Mouse (Mus musculus) left cerebral cortex, adult 2 months (tissue): ENCODE measurements around the gene Phka1. TPM values are rescaled to one million over a fixed set of nuclear protein-coding genes. Genes with fewer than 3 reads are reported as not detected.
A peak's percentile ranks its signal among the peaks of the same experiment; 100 is the strongest.

ENCODE experiments used
- DNase-seq, 2 experiments: peaks; one replicate each; pipeline ENCODE4 v3.0.0; 2021 to 2022; ENCODE audit warnings: low spot score in 2 of 2, mixed read lengths in 1 of 2; ENCODE audit errors: extremely low spot score in 1 of 2
- H3K27ac ChIP-seq: fragments of 200-600 bp; 2 replicates; pipeline ENCODE4 v1.8.1; 2022
- H3K4me3 ChIP-seq: fragments of 200-600 bp; 2 replicates; pipeline ENCODE4 v1.8.1; 2022
- CTCF ChIP-seq: fragments of 200-600 bp; IDR thresholded peaks from 2 replicates; pipeline ENCODE4 v1.8.1; 2022; ENCODE audit warnings: antibody characterized with exemption, mild to moderate bottlenecking, moderate library complexity
- intact Hi-C: fragments of 180-260 bp; cut with DNase I; formaldehyde crosslinking; loops from one replicate; pipeline ENCODE4 v1.15.1; 2025
- total RNA-seq, 2 experiments: library from RNA; stranded (reverse); gene quantifications; 2 replicates each; pipeline ENCODE4 v1.2.3; 2021

The Phka1 gene
- total RNA-seq, 2 experiments from 2014 or later: 18.2 to 19.1 TPM

DNA sequence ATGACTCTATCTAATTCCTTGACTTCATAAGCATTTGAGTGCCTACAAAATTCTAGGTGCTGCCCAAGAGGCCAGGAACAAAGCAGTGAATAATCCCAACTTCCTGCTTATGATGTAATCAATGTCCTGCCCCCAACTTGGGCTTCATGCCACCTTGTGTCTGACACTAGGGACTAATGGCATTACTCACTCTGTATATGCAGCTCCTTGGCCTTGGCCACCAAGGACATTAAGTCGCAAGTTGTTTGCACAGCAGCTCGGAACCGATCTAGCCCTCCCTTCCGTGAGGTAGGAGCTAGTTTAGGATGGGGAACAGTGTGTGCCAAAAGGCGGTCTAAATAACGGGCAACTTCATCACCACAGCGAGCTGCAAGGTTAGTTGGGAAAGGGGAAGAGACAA lies 87.1 kb downstream of the Phka1 start:
- TF ChIP-seq CTCF: no peak
- H3K27ac ChIP-seq: no peak overlapping the region
- DNase-seq: no peak
- H3K4me3 ChIP-seq: no peak overlapping the region
- intact Hi-C loops: no loop called here

GRCm38 (mm10) chrX:102509205-102509604 lies 134.8 kb downstream of the Phka1 start:
- TF ChIP-seq CTCF: no peak
- intact Hi-C loops: no loop called here
- DNase-seq: no peak
- no peak overlapping the region for H3K27ac ChIP-seq
- H3K4me3 ChIP-seq: no peak overlapping the region

GRCm38 (mm10) chrX:102504644-102505481 lies 139.2 kb downstream of the Phka1 start, which contains the start of gene Hdac8:
Gene Hdac8 (minus strand): TSS chrX:102505359.
- Histone ChIP-seq H3K27ac (peak within 1 kb of the TSS; percentile 79), H3K4me3 (peak within 1 kb of the TSS; percentile 49)
- no peak for TF ChIP-seq CTCF
- intact Hi-C loops: no loop called here
- DNase-seq: peak; percentile 36 to 49

GRCm38 (mm10) chrX:102504179-102504578 lies 139.9 kb downstream of the Phka1 start:
- no peak for TF ChIP-seq CTCF
- Histone ChIP-seq H3K27ac (no peak overlapping the region), H3K4me3 (peak overlapping the region; percentile 49)
- DNase-seq: no peak
- intact Hi-C loops: no loop called here

GRCm38 (mm10) chrX:102493992-102494730 lies 149.9 kb downstream of the Phka1 start:
- intact Hi-C loops: loop anchor here (10.0 kb wide), 1 partner anchor 951 kb away; no protein-coding TSS in a partner anchor
- no peak overlapping the region for H3K4me3 ChIP-seq
- TF ChIP-seq CTCF: peak; percentile 53
- no peak for DNase-seq
- no peak overlapping the region for H3K27ac ChIP-seq

GRCm38 (mm10) chrX:102485575-102485974 lies 158.5 kb downstream of the Phka1 start:
- intact Hi-C loops: no loop called here
- peak; percentile 20 for TF ChIP-seq CTCF
- DNase-seq: no peak
- Histone ChIP-seq H3K27ac (no peak overlapping the region), H3K4me3 (no peak overlapping the region)

GRCm38 (mm10) chrX:102479665-102480064 lies 164.4 kb downstream of the Phka1 start:
- no peak for TF ChIP-seq CTCF
- Histone ChIP-seq H3K27ac (no peak overlapping the region), H3K4me3 (no peak overlapping the region)
- intact Hi-C loops: loop anchor here (5.0 to 10.0 kb wide), 5 partner anchors 127 to 525 kb away; partner anchors contain the start of gene Rps4x
- no peak for DNase-seq

GRCm38 (mm10) chrX:102478965-102479364 lies 165.1 kb downstream of the Phka1 start:
- no peak overlapping the region for H3K4me3 ChIP-seq
- DNase-seq: peak in 1 of 2 experiments; percentile 15
- no peak overlapping the region for H3K27ac ChIP-seq
- peak; percentile 79 for TF ChIP-seq CTCF
- intact Hi-C loops: loop anchor here (5.0 to 10.0 kb wide), 5 partner anchors 127 to 524 kb away; partner anchors contain the start of gene Rps4x

GRCm38 (mm10) chrX:102478481-102478880 lies 165.6 kb downstream of the Phka1 start:
- TF ChIP-seq CTCF: no peak
- intact Hi-C loops: loop anchor here (5.0 to 10.0 kb wide), 5 partner anchors 126 to 524 kb away; partner anchors contain the start of gene Rps4x

DNA sequence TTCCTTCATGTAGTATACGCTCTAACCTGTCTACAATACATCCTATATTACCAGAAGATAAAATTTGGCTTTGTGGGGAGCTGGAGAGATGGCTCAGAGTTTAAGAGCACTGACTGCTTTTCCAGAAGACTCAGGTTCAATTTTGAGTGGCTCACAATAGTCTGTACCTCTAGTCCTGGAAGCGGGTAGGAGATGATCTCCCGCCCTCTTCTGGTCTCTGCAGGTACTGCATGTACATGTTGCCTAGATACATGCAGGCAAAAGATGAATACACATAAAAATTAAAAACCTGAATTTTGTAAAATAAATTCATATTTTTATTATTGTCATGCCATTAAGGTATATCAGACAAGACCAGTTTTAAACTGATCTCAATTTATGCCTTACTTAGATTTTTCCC lies 167.3 kb downstream of the Phka1 start:
- peak; percentile 58 to 76 for DNase-seq
- Histone ChIP-seq H3K27ac (no peak overlapping the region), H3K4me3 (no peak overlapping the region)
- intact Hi-C loops: loop anchor here (2.0 to 10.0 kb wide), 7 partner anchors 124 to 522 kb away; partner anchors contain the start of gene Rps4x
- TF ChIP-seq CTCF: peak; percentile 83

More at GRCm38 (mm10) chrX:102478481-102478880, 165.6 kb downstream of the Phka1 start:
- H3K4me3 ChIP-seq: no peak overlapping the region
- DNase-seq: no peak
- no peak overlapping the region for H3K27ac ChIP-seq

GRCm38 (mm10) chrX:102475555-102475954 lies 168.5 kb downstream of the Phka1 start:
- no peak overlapping the region; the same call in 1 of the 2 replicates for H3K27ac ChIP-seq
- intact Hi-C loops: loop anchor here (1.0 to 10.0 kb wide), 6 partner anchors 59 to 521 kb away; partner anchors contain the start of gene Rps4x
- no peak for DNase-seq
- TF ChIP-seq CTCF: no peak
- no peak overlapping the region for H3K4me3 ChIP-seq

Other genes with a start within 250 kb of the Phka1 start
- 10 to 100 TPM; 16.0 to 16.9 TPM for gene Hdac8, start 138.9 kb downstream of the Phka1 start, total RNA-seq
- not detected for gene Gm3880, start 42.7 kb upstream of the Phka1 start, total RNA-seq
- not detected for gene Gm9112, start 63.4 kb upstream of the Phka1 start, total RNA-seq
- not detected for gene Dmrtc1b, start 63.6 kb upstream of the Phka1 start, total RNA-seq
- not detected for gene Dmrtc1c1, start 158.7 kb upstream of the Phka1 start, total RNA-seq
- gene Dmrtc1c2, start 210.4 kb upstream of the Phka1 start, total RNA-seq: not detected
- gene 1700031F05Rik, start 223.7 kb upstream of the Phka1 start, total RNA-seq: not detected